Mouse (Mus musculus): ENCODE data around the gene Itga5.

DNA sequence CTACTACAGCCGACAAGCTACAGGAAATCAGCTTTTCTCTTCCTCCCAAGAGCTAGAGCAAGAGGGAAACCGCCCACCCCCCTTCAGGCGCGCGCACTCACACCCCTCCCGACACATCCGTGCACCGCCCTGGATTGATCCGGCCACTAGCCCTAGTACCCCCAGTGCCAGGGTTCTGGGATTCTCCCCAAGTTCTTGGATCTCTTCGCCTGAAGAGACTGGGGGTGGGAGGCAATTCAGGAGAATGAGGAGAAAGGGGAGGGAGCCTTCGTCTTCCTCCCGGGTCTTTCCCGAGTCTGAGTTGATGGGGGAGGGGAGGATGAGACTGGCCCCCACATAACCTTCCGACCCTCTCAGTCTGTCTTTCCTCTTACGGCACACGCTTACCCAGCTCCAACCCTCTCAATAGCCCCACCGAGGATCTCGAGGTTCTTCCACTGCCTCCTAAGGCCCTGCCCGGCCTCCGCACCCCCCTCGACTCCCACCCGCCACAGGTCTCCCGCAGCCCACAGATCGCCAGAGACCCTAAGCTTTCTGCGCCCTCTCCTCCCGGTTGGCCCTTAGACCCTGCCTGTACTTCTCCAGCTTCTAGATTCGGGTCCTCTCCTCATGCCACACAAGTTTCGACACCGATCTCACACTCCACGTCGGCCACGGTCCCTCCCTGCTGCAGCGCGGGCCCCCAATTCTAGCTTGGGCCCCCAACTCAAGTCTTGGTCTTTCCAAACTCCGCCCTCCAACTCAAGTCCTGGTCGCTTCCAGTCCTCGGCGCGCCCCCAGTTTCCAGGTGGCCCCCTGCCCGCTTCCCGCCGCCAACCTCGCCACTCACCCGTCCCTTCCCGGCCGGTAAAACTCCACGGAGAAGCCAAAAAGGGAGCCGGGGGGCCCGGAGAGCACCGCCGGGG, 840 bp downstream of the Itga5 start:
- no peak for TF ChIP-seq POLR2A (IDR thresholded peaks at IDR 0.05; ENCODE audit: extremely low read depth, insufficient read depth, low read length)
- no peak for TF ChIP-seq CTCF (IDR thresholded peaks at IDR 0.05; ENCODE audit: low read depth, low read length)
